8 mouse cellular contexts compared by ENCODE assay signal in the genomic region with DNA sequence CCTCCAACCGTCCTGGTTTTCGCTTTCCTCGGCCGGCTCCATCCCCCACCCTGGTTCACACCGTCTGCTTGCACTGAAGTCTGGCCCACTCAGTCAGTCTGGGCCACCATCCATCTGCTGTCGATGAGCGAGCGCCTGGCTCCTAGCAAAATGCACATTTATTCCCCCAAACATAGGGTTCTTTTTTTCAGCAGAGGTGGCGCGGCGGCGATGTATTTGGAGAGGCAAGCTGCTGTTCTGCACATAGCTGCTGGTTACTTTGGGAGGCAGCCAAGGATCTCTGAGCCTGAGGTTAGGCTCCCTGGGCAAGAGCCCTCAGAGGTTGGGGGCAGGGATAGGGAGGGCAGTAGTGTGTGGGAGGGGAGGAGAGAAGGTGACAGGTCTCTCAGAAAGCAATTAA. TPM values are rescaled to one million over a fixed set of nuclear protein-coding genes. Genes with fewer than 3 reads are reported as not detected.
DNase-seq lines count a peak whose midpoint lies in the region; ATAC-seq lines count a peak whose summit lies in the region.

No protein-coding gene starts in this region.

- peak; percentile 88 for ATAC-seq in embryonic facial prominence, embryonic 15.5 days (ENCODE audit: insufficient number of reproducible peaks, low FRiP score, low TSS enrichment, low read depth)
- peak; percentile 80 for ATAC-seq in lung, embryonic 15.5 days (ENCODE audit: borderline replicate concordance, extremely low read depth, low FRiP score, low TSS enrichment)
- ATAC-seq in stomach, embryonic 16.5 days (ENCODE audit: insufficient read depth, low FRiP score): peak; percentile 43; the same call in 1 of the 2 replicates

- no peak overlapping the region for H3K4me3 ChIP-seq in embryonic facial prominence, embryonic 15.5 days (replicated peaks)
- H3K4me3 ChIP-seq in lung, embryonic 15.5 days: no peak overlapping the region
- no peak overlapping the region for H3K4me3 ChIP-seq in stomach, embryonic 16.5 days (replicated peaks; ENCODE audit: low read length)

- peak overlapping the region; percentile 9 for H3K4me2 ChIP-seq in embryonic facial prominence, embryonic 15.5 days (replicated peaks)
- H3K4me2 ChIP-seq in lung, embryonic 15.5 days: peak overlapping the region; percentile 21; the same call in 1 of the 2 replicates
- peak overlapping the region; percentile 13; the same call in 1 of the 2 replicates for H3K4me2 ChIP-seq in stomach, embryonic 16.5 days (ENCODE audit: low read depth, low read length)

- intact Hi-C loops in heart, postnatal 14 days (cut with DNase I): no loop called here

- H3K36me3 ChIP-seq in embryonic facial prominence, embryonic 15.5 days: no peaks in the 10 kb centered on the region
- H3K36me3 ChIP-seq in lung, embryonic 15.5 days: no peaks in the 10 kb centered on the region
- no peaks in the 10 kb centered on the region for H3K36me3 ChIP-seq in stomach, embryonic 16.5 days (ENCODE audit: control insufficient read depth, insufficient read depth, low read length)

- peak; percentile 44 for DNase-seq in embryo, embryonic 11 days
- no peak for DNase-seq in embryo, embryonic 10 days (ENCODE audit: low spot score)
- peak; percentile 47 to 49 for DNase-seq in heart, postnatal 14 days
- DNase-seq in layer of hippocampus, adult 8-10 months (ENCODE audit: low spot score in 2 of 2): peak; percentile 81 to 86
- DNase-seq in embryo, embryonic 9.5 days (ENCODE audit: extremely low spot score): no peak

- no peaks in the 10 kb centered on the region for H3K9me3 ChIP-seq in embryonic facial prominence, embryonic 15.5 days (replicated peaks)
- H3K9me3 ChIP-seq in lung, embryonic 15.5 days: no peaks in the 10 kb centered on the region
- no peaks in the 10 kb centered on the region for H3K9me3 ChIP-seq in stomach, embryonic 16.5 days (replicated peaks; ENCODE audit: control insufficient read depth, low read length)

- no peaks in the 10 kb centered on the region for H3K27me3 ChIP-seq in embryonic facial prominence, embryonic 15.5 days
- no peaks in the 10 kb centered on the region for H3K27me3 ChIP-seq in lung, embryonic 15.5 days
- H3K27me3 ChIP-seq in stomach, embryonic 16.5 days (ENCODE audit: control insufficient read depth, insufficient read depth, low read length): no peaks in the 10 kb centered on the region

- no peak overlapping the region; the same call in 1 of the 2 replicates for H3K9ac ChIP-seq in embryonic facial prominence, embryonic 15.5 days
- no peak overlapping the region for H3K9ac ChIP-seq in lung, embryonic 15.5 days
- no peak overlapping the region for H3K9ac ChIP-seq in stomach, embryonic 16.5 days (ENCODE audit: low read length)

- 30% methylated on average over 12 of the region's 12 CpGs for WGBS in embryonic facial prominence, embryonic 15.5 days
- 35% methylated on average over 12 of the region's 12 CpGs for WGBS in lung, embryonic 15.5 days
- WGBS in stomach, embryonic 16.5 days: 51% methylated on average over 12 of the region's 12 CpGs

- H3K4me1 ChIP-seq in embryonic facial prominence, embryonic 15.5 days: peaks cover 33% of the 10 kb centered on the region
- H3K4me1 ChIP-seq in lung, embryonic 15.5 days: peaks cover 32% of the 10 kb centered on the region
- peaks cover 8% of the 10 kb centered on the region; the same call in 1 of the 2 replicates for H3K4me1 ChIP-seq in stomach, embryonic 16.5 days (ENCODE audit: control insufficient read depth, insufficient read depth, low read length)

- H3K27ac ChIP-seq in embryonic facial prominence, embryonic 15.5 days (replicated peaks): peak overlapping the region; percentile 71
- peak overlapping the region; percentile 91 for H3K27ac ChIP-seq in lung, embryonic 15.5 days
- no peak overlapping the region for H3K27ac ChIP-seq in stomach, embryonic 16.5 days (ENCODE audit: low read length)

RNA-seq across cellular contexts. Expression of gene Gpr142, which starts 24.0 kb away (rescaled TPM):
- not detected in 2 replicates for polyA plus RNA-seq in embryonic facial prominence, embryonic 15.5 days (2015; fragmentation: Nextera tagmentation; extraction: Ambion mirVana)
- total RNA-seq in heart, postnatal 14 days (2021): not detected
- not detected for total RNA-seq in layer of hippocampus, adult 8-10 months (2022)
- polyA plus RNA-seq in lung, embryonic 15.5 days (2015; fragmentation: Nextera tagmentation; extraction: Ambion mirVana): not detected in 2 replicates
- 0.36 and 0.41 TPM in 2 replicates for polyA plus RNA-seq in stomach, embryonic 16.5 days (2015; fragmentation: Nextera tagmentation; extraction: Ambion mirVana)

RNA-seq across cellular contexts. Expression of gene Btbd17, which starts 27.0 kb away (rescaled TPM):
- polyA plus RNA-seq in embryonic facial prominence, embryonic 15.5 days (2015; fragmentation: Nextera tagmentation; extraction: Ambion mirVana): 3.6 and 4.2 TPM in 2 replicates
- total RNA-seq in heart, postnatal 14 days (2021): under 1 TPM in 1 of 2 experiments, not detected in 1; 0.12 TPM
- 10 to 100 TPM; 15.3 to 19.6 (median 17.4) TPM for total RNA-seq in layer of hippocampus, adult 8-10 months (2022)
- polyA plus RNA-seq in lung, embryonic 15.5 days (2015; fragmentation: Nextera tagmentation; extraction: Ambion mirVana): 0.71 and 1.1 TPM in 2 replicates
- 0.65 and 1.3 TPM in 2 replicates for polyA plus RNA-seq in stomach, embryonic 16.5 days (2015; fragmentation: Nextera tagmentation; extraction: Ambion mirVana)

RNA-seq across cellular contexts. Expression of gene Gprc5c, which starts 28.2 kb away (rescaled TPM):
- polyA plus RNA-seq in embryonic facial prominence, embryonic 15.5 days (2015; fragmentation: Nextera tagmentation; extraction: Ambion mirVana): 40.4 and 45.4 TPM in 2 replicates
- 10 to 100 TPM in 1 of 2 experiments, 1 to 10 TPM in 1; 7.4 to 10.7 TPM for total RNA-seq in heart, postnatal 14 days (2021)
- 1 to 10 TPM; 4.3 to 7.2 (median 4.8) TPM for total RNA-seq in layer of hippocampus, adult 8-10 months (2022)
- polyA plus RNA-seq in lung, embryonic 15.5 days (2015; fragmentation: Nextera tagmentation; extraction: Ambion mirVana): 35.4 and 36.1 TPM in 2 replicates
- 23.0 and 23.7 TPM in 2 replicates for polyA plus RNA-seq in stomach, embryonic 16.5 days (2015; fragmentation: Nextera tagmentation; extraction: Ambion mirVana)

RNA-seq across cellular contexts. Expression of gene Kif19a, which starts 57.5 kb away (rescaled TPM):
- polyA plus RNA-seq in embryonic facial prominence, embryonic 15.5 days (2015; fragmentation: Nextera tagmentation; extraction: Ambion mirVana): 1.7 and 3.2 TPM in 2 replicates
- 1 to 10 TPM in 1 of 2 experiments, under 1 TPM in 1; 0.27 to 1.3 TPM for total RNA-seq in heart, postnatal 14 days (2021)
- 1 to 10 TPM; 2.7 to 4.5 (median 3.8) TPM for total RNA-seq in layer of hippocampus, adult 8-10 months (2022)
- polyA plus RNA-seq in lung, embryonic 15.5 days (2015; fragmentation: Nextera tagmentation; extraction: Ambion mirVana): 0.29 and 0.40 TPM in 2 replicates
- polyA plus RNA-seq in stomach, embryonic 16.5 days (2015; fragmentation: Nextera tagmentation; extraction: Ambion mirVana): 0.53 and 0.75 TPM in 2 replicates

Comparison
In these comparisons a context has a peak if more than half of its experiments do, and no peak if none do; other contexts are left out.
1. DNase-seq: peak in embryo, embryonic 11 days (single experiment), heart, postnatal 14 days (2 of 2) and layer of hippocampus, adult 8-10 months (2 of 2); none in embryo, embryonic 10 days (single experiment) and embryo, embryonic 9.5 days (single experiment).
2. Peak in every context shown above with its lines, with median percentiles within 50 percentile points of each other: ATAC-seq and H3K4me2 ChIP-seq.